Mouse (Mus musculus): ENCODE measurements around the gene Crebzf. TPM values are rescaled to one million over a fixed set of nuclear protein-coding genes. Genes with fewer than 3 reads are reported as not detected.

Gene Crebzf
- total and polyA plus RNA-seq, 3 experiments: 51.8 to 102 (median 74.0) TPM

DNA sequence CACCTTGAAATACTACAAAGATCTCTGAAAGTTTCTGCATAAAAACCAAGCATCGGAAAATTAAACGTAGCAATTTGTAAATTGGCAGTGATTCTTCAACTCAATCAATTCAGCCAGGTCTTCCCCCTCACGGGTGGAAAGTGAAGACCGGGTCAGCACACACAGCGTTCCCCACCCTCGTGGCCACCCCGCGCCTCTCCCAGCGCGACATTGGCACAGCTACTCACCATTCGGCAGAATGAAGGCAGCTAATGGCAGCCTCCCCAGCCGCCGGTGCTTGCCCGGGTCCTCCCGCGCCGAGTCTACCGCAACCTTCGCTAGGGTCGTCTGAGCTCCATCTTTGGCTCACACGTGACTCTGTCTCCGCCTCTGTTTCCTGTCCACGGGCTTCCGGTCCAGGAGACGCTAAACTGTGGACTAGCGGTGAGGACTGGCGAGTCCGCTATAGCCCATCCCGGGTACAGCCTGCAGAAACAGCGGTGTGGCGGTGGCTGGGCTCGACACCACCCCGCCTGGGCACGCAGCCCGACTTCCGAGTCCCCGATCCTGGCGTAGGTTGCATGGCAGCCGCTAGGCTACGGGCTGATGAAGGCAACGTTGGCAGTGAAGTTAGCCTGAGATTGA is 14.4 kb downstream of the Crebzf start, which contains the start of gene Tmem126a (continued):
- TF ChIP-seq ZKSCAN1 (IDR thresholded peaks at IDR 0.05; ENCODE audit: borderline replicate concordance, low read depth, low read length): no peak
- TF ChIP-seq RAD21 (IDR thresholded peaks at IDR 0.05; ENCODE audit: low read depth, low read length): no peak
- TF ChIP-seq ZNF384 (IDR thresholded peaks at IDR 0.05; ENCODE audit: low read depth, low read length): no peak
- 0 out of 2 replicates have a peak, but pooled peaks have one; percentile 44 for TF ChIP-seq ETS1 (conservative IDR thresholded peaks at IDR 0.05; ENCODE audit: low read depth, low read length)
- no peak for TF ChIP-seq SMC3 (IDR thresholded peaks at IDR 0.05; ENCODE audit: low read depth, low read length)
- TF ChIP-seq ELF1 (IDR thresholded peaks at IDR 0.05; ENCODE audit: low read depth, low read length): peak; percentile 81
- 0 out of 2 replicates have a peak, but pooled peaks have one; percentile 47 for TF ChIP-seq KAT2A (IDR thresholded peaks at IDR 0.05; ENCODE audit: insufficient replicate concordance, low read length)
- peak; percentile 85; the same call in 1 of the 2 replicates for TF ChIP-seq SIN3A (IDR thresholded peaks at IDR 0.05; ENCODE audit: low read length)
- 0 out of 4 replicates have a peak, but pooled peaks of 1 of the 2 experiments have one; percentile 10 for TF ChIP-seq CTCF (conservative IDR thresholded peaks at IDR 0.05 in 1 of 2, IDR thresholded peaks at IDR 0.05 in 1 of 2; ENCODE audit: low read depth in 2 of 2, low read length in 2 of 2)
- no peak for TF ChIP-seq PAX5 (IDR thresholded peaks at IDR 0.05; ENCODE audit: low read length)

DNA sequence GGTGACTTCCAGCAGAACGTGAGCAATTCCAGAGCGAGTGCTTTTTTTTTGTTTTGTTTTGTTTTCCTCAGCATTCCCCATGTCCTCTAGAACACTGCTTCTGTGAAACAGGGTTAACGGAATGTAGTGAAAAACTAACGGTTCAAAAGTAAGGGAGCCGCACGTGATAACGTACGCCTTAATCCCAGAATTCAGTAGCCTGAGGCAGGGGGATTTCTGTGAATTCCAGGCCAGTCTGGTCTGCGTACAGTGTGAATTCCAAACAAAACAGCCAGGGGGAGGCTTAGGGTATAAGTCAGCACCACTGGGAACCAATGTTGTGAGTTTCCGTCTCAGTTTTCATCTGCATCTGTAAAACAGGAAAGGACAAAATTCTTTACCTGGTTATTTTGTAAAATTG is 15.0 kb downstream of the Crebzf start:
- in situ Hi-C loops (cut with MboI; ENCODE audit: low pct_ligation_motif_present, low pct_unique_long_range_greater_than_20kb, low sequenced_read_pairs): no loop called here
- H3K4me1 ChIP-seq (ENCODE audit: control insufficient read depth in 1 of 2, insufficient read depth in 2 of 2): peaks cover 0 to 7% of the 10 kb centered on the region in 2 experiments; a peak in 2 of 4 replicates
- H3K27ac ChIP-seq (ENCODE audit: insufficient read depth, low read depth): peak overlapping the region; percentile 93

DNA sequence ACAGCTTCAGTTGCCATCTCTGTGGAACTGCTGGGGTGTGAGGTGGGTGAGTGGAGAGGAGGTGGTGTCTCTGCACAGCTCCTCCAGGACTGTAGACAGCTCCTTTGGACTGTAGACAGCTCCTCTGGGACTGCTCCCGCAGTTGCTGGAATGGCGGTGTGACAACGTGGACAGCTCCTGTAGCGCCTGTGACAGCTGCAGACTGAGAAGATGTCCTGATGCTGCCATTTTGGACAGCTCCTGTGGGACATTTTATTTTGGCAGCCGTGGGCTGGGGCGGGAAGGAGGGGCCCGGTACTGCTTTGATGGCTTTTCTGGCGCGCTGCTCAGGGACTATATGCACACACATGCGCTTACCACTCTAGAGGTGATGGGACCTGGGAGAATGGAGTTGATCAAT is 17.8 kb downstream of the Crebzf start:
- Histone ChIP-seq H3K4me1 (ENCODE audit: control insufficient read depth in 1 of 2, insufficient read depth in 2 of 2) (peaks cover 0 to 7% of the 10 kb centered on the region in 2 experiments; a peak in 2 of 4 replicates), H3K4me3 (replicated peaks in 1 of 3; ENCODE audit: low read depth in 2 of 3, low read length in 2 of 3, poor library complexity in 1 of 3) (no peak overlapping the region), H3K36me3 (replicated peaks in 1 of 2; ENCODE audit: control insufficient read depth in 1 of 2, insufficient read depth in 1 of 2, low read length in 1 of 2) (no peaks in the 10 kb centered on the region), H3K27ac (ENCODE audit: insufficient read depth, low read depth) (no peak overlapping the region), H3K79me2 (replicated peaks; ENCODE audit: control insufficient read depth, extremely low read depth, insufficient read depth, poor library complexity, severe bottlenecking) (peaks cover 10% of the 10 kb centered on the region), H3K27me3 (replicated peaks) (no peaks in the 10 kb centered on the region), H3K4me2 (ENCODE audit: insufficient read depth, low read depth, poor library complexity, severe bottlenecking) (no peak overlapping the region), H3K9me3 (replicated peaks; ENCODE audit: low read length) (no peaks in the 10 kb centered on the region), H3K9ac (ENCODE audit: insufficient read depth, low read depth) (no peak overlapping the region)
- TF ChIP-seq POLR2A (IDR thresholded peaks at IDR 0.05; ENCODE audit: low read depth, low read length): no peak
- TF ChIP-seq TBP (conservative IDR thresholded peaks at IDR 0.05; ENCODE audit: low read depth, low read length): no peak
- DNase-seq (ENCODE audit: extremely low read depth): no peak
- in situ Hi-C loops (cut with MboI; ENCODE audit: low pct_ligation_motif_present, low pct_unique_long_range_greater_than_20kb, low sequenced_read_pairs): no loop called here
- dilution Hi-C loops (cut with MboI; ENCODE audit: extremely low pct_ligation_motif_present, extremely low pct_unique_long_range_greater_than_20kb, low sequenced_read_pairs): no loop called here

More for the DNA sequence above, 15.0 kb downstream of the Crebzf start:
- Histone ChIP-seq H3K9ac (ENCODE audit: insufficient read depth, low read depth) (peak overlapping the region; percentile 79), H3K9me3 (replicated peaks; ENCODE audit: low read length) (no peaks in the 10 kb centered on the region), H3K4me2 (ENCODE audit: insufficient read depth, low read depth, poor library complexity, severe bottlenecking) (peak overlapping the region; percentile 66), H3K79me2 (replicated peaks; ENCODE audit: control insufficient read depth, extremely low read depth, insufficient read depth, poor library complexity, severe bottlenecking) (peaks cover 12% of the 10 kb centered on the region), H3K4me3 (replicated peaks in 1 of 3; ENCODE audit: low read depth in 2 of 3, low read length in 2 of 3, poor library complexity in 1 of 3) (peak overlapping the region; percentile 60 to 96 (median 64)), H3K27me3 (replicated peaks) (no peaks in the 10 kb centered on the region), H3K36me3 (replicated peaks in 1 of 2; ENCODE audit: control insufficient read depth in 1 of 2, insufficient read depth in 1 of 2, low read length in 1 of 2) (peaks cover 8 to 21% of the 10 kb centered on the region in 2 experiments)
- no peak for TF ChIP-seq ELF1 (IDR thresholded peaks at IDR 0.05; ENCODE audit: low read depth, low read length)
- no peak for TF ChIP-seq RAD21 (IDR thresholded peaks at IDR 0.05; ENCODE audit: low read depth, low read length)
- peak; percentile 54; the same call in 1 of the 2 replicates for TF ChIP-seq BHLHE40 (IDR thresholded peaks at IDR 0.05; ENCODE audit: low read depth, low read length)
- DNase-seq (ENCODE audit: extremely low read depth): no peak
- dilution Hi-C loops (cut with MboI; ENCODE audit: extremely low pct_ligation_motif_present, extremely low pct_unique_long_range_greater_than_20kb, low sequenced_read_pairs): no loop called here
